Mouse (Mus musculus) heart, embryonic 12.5 days (tissue): ENCODE measurements at regions not wholly inside any gene's neighbourhood (a gene's known extent, or its start where the extent isn't known, plus 50 kb on each side); places are given as distances from the start of the nearest gene placed in this dataset.
"Not testable (repeated sequence)": the region's sequence is repeated elsewhere in the genome, so short reads cannot be mapped to it uniquely, and the experiment has no call there.

Experiments used
- ATAC-seq: fragments of 200-750 bp; cut with Nextera tagmentation; 2 replicates; pipeline ENCODE4 v1.8.0; 2017; ENCODE audit warnings: moderate TSS enrichment, moderate library complexity; ENCODE audit not compliant: insufficient number of reproducible peaks, low FRiP score
- H3K27ac ChIP-seq: fragments of 300-500 bp; sonication (generic); 2 replicates; pipeline ENCODE4 v1.5.1; 2016; ENCODE audit warnings: mild to moderate bottlenecking, moderate library complexity; ENCODE audit not compliant: poor library complexity, severe bottlenecking
- H3K27me3 ChIP-seq: fragments of 300-500 bp; sonication (generic); replicated peaks from 2 replicates; pipeline ENCODE4 v1.6.1; 2016; ENCODE audit warnings: mild to moderate bottlenecking, moderate library complexity
- H3K36me3 ChIP-seq: fragments of 300-500 bp; sonication (generic); 2 replicates; pipeline ENCODE4 v1.6.1; 2016; ENCODE audit warnings: mild to moderate bottlenecking, moderate library complexity
- H3K4me1 ChIP-seq: fragments of 300-500 bp; sonication (generic); replicated peaks from 2 replicates; pipeline ENCODE4 v1.6.1; 2016; ENCODE audit warnings: mild to moderate bottlenecking
- H3K4me2 ChIP-seq: fragments of 300-500 bp; sonication (generic); 2 replicates; pipeline ENCODE4 v1.6.1; 2016; ENCODE audit warnings: mild to moderate bottlenecking, moderate library complexity
- H3K4me3 ChIP-seq: fragments of 300-500 bp; sonication (generic); 2 replicates; pipeline ENCODE4 v1.5.1; 2016; ENCODE audit warnings: mild to moderate bottlenecking
- H3K9ac ChIP-seq: fragments of 300-500 bp; sonication (generic); 2 replicates; pipeline ENCODE4 v1.6.1; 2016; ENCODE audit warnings: mild to moderate bottlenecking, moderate library complexity
- H3K9me3 ChIP-seq: fragments of 300-500 bp; sonication (generic); replicated peaks from 2 replicates; pipeline ENCODE4 v1.6.1; 2016; ENCODE audit warnings: mild to moderate bottlenecking, moderate library complexity
- WGBS: fragments of 180-500 bp; shearing (Covaris S2); methylation state at CpG from one replicate; pipeline ENCODE4 v1.1.7; 2016; 5-methylcytosine and 5-hydroxymethylcytosine counted together

- no peaks in the 10 kb centered on the region for H3K4me1 ChIP-seq
- no peak overlapping the region for H3K4me3 ChIP-seq
- no peak overlapping the region for H3K27ac ChIP-seq
- no peaks in the 10 kb centered on the region for H3K9me3 ChIP-seq
- no peak overlapping the region for H3K9ac ChIP-seq
- H3K4me2 ChIP-seq = no peak overlapping the region
- H3K27me3 ChIP-seq = no peaks in the 10 kb centered on the region
- no peak for ATAC-seq
- WGBS = 44% methylated on average over 3 of the region's 3 CpGs
- H3K36me3 ChIP-seq = no peaks in the 10 kb centered on the region
Measured at GRCm38 (mm10) chr10:19297669-19298068, 58.7 kb upstream of the Olig3 start.

GRCm38 (mm10) chr10:19295388-19296013, 60.8 kb upstream of the Olig3 start:
- H3K9ac ChIP-seq = no peak overlapping the region
- ATAC-seq = no peak
- H3K4me3 ChIP-seq = no peak overlapping the region
- H3K4me1 ChIP-seq = no peaks in the 10 kb centered on the region
- H3K9me3 ChIP-seq = no peaks in the 10 kb centered on the region
- 78% methylated on average over 7 of the region's 7 CpGs for WGBS
- H3K27ac ChIP-seq = no peak overlapping the region
- no peaks in the 10 kb centered on the region for H3K27me3 ChIP-seq
- no peaks in the 10 kb centered on the region for H3K36me3 ChIP-seq
- H3K4me2 ChIP-seq = no peak overlapping the region

GRCm38 (mm10) chr10:19291474-19291873, 64.9 kb upstream of the Olig3 start:
- WGBS = 74% methylated on average over 5 of the region's 5 CpGs
- no peak overlapping the region for H3K4me2 ChIP-seq
- no peak overlapping the region for H3K27ac ChIP-seq
- no peak overlapping the region for H3K9ac ChIP-seq
- H3K4me1 ChIP-seq = no peaks in the 10 kb centered on the region
- no peak overlapping the region for H3K4me3 ChIP-seq
- no peaks in the 10 kb centered on the region for H3K9me3 ChIP-seq
- H3K27me3 ChIP-seq = no peaks in the 10 kb centered on the region
- no peaks in the 10 kb centered on the region for H3K36me3 ChIP-seq
- no peak for ATAC-seq

GRCm38 (mm10) chr10:19291039-19291438, 65.3 kb upstream of the Olig3 start:
- H3K27ac ChIP-seq, H3K4me3 ChIP-seq, H3K9me3 ChIP-seq, H3K4me1 ChIP-seq, H3K9ac ChIP-seq, ATAC-seq, H3K36me3 ChIP-seq, H3K27me3 ChIP-seq, H3K4me2 ChIP-seq: not testable (repeated sequence)
- WGBS = 86% methylated on average over 3 of the region's 3 CpGs

GRCm38 (mm10) chr10:19282166-19282565, 74.2 kb upstream of the Olig3 start:
- no peaks in the 10 kb centered on the region for H3K27me3 ChIP-seq
- no peak overlapping the region for H3K4me2 ChIP-seq
- H3K9ac ChIP-seq = no peak overlapping the region
- peaks cover 5% of the 10 kb centered on the region for H3K4me1 ChIP-seq
- WGBS = 74% methylated on average over 3 of the region's 3 CpGs
- no peak overlapping the region for H3K4me3 ChIP-seq
- no peak overlapping the region for H3K27ac ChIP-seq
- no peak for ATAC-seq
- no peaks in the 10 kb centered on the region for H3K36me3 ChIP-seq
- H3K9me3 ChIP-seq = no peaks in the 10 kb centered on the region

GRCm38 (mm10) chr10:19281021-19281420, 75.3 kb upstream of the Olig3 start:
- Histone ChIP-seq H3K27ac (no peak overlapping the region), H3K4me3 (no peak overlapping the region), H3K9ac (no peak overlapping the region), H3K9me3 (no peaks in the 10 kb centered on the region), H3K27me3 (no peaks in the 10 kb centered on the region), H3K4me2 (no peak overlapping the region), H3K4me1 (peaks cover 5% of the 10 kb centered on the region), H3K36me3 (no peaks in the 10 kb centered on the region)
- no peak for ATAC-seq
- WGBS = 80% methylated on average over 4 of the region's 4 CpGs

- ATAC-seq = no peak
- H3K27ac ChIP-seq = no peak overlapping the region
- no peaks in the 10 kb centered on the region for H3K27me3 ChIP-seq
- 71% methylated on average over 5 of the region's 5 CpGs for WGBS
- no peaks in the 10 kb centered on the region for H3K9me3 ChIP-seq
- H3K4me3 ChIP-seq = no peak overlapping the region
- H3K4me2 ChIP-seq = no peak overlapping the region
- H3K9ac ChIP-seq = no peak overlapping the region
- peaks cover 5% of the 10 kb centered on the region for H3K4me1 ChIP-seq
- no peaks in the 10 kb centered on the region for H3K36me3 ChIP-seq
Measured at GRCm38 (mm10) chr10:19278189-19278842, 78.0 kb upstream of the Olig3 start.

GRCm38 (mm10) chr10:19277103-19277827, 79.1 kb upstream of the Olig3 start:
- no peak overlapping the region for H3K9ac ChIP-seq

GRCm38 (mm10) chr10:19274985-19275384, 81.3 kb upstream of the Olig3 start:
- Histone ChIP-seq H3K9ac (no peak overlapping the region), H3K4me2 (no peak overlapping the region), H3K27ac (no peak overlapping the region), H3K9me3 (no peaks in the 10 kb centered on the region), H3K36me3 (no peaks in the 10 kb centered on the region), H3K4me1 (peaks cover 5% of the 10 kb centered on the region), H3K27me3 (no peaks in the 10 kb centered on the region), H3K4me3 (no peak overlapping the region)
- ATAC-seq = no peak
- 78% methylated on average over 4 of the region's 4 CpGs for WGBS

More at GRCm38 (mm10) chr10:19277103-19277827, 79.1 kb upstream of the Olig3 start:
- Histone ChIP-seq H3K36me3 (no peaks in the 10 kb centered on the region), H3K4me3 (no peak overlapping the region), H3K4me2 (no peak overlapping the region), H3K27ac (no peak overlapping the region), H3K4me1 (peaks cover 5% of the 10 kb centered on the region), H3K27me3 (no peaks in the 10 kb centered on the region), H3K9me3 (no peaks in the 10 kb centered on the region)
- ATAC-seq = no peak
- WGBS = 75% methylated on average over 9 of the region's 9 CpGs

GRCm38 (mm10) chr10:19269418-19269817, 86.9 kb upstream of the Olig3 start:
- no peaks in the 10 kb centered on the region for H3K27me3 ChIP-seq
- no peak for ATAC-seq
- 0 out of 2 replicates have a peak, but pooled peaks cover 4% of the 10 kb centered on the region for H3K4me1 ChIP-seq
- WGBS = 77% methylated on average over 1 of the region's 1 CpGs
- no peaks in the 10 kb centered on the region for H3K9me3 ChIP-seq
- no peak overlapping the region for H3K4me2 ChIP-seq
- no peak overlapping the region for H3K4me3 ChIP-seq
- H3K27ac ChIP-seq = no peak overlapping the region
- no peak overlapping the region for H3K9ac ChIP-seq
- no peaks in the 10 kb centered on the region for H3K36me3 ChIP-seq

- Histone ChIP-seq H3K4me1 (0 out of 2 replicates have a peak, but pooled peaks cover 4% of the 10 kb centered on the region), H3K4me3 (no peak overlapping the region), H3K36me3 (no peaks in the 10 kb centered on the region), H3K4me2 (no peak overlapping the region), H3K9me3 (no peaks in the 10 kb centered on the region), H3K27ac (no peak overlapping the region), H3K27me3 (no peaks in the 10 kb centered on the region), H3K9ac (no peak overlapping the region)
- no peak for ATAC-seq
- WGBS = 64% methylated on average over 4 of the region's 4 CpGs
Measured at GRCm38 (mm10) chr10:19268051-19268450, 88.3 kb upstream of the Olig3 start.
